Mouse (Mus musculus): ENCODE measurements around the gene Wdr4. TPM values are rescaled to one million over a fixed set of nuclear protein-coding genes. Genes with fewer than 3 reads are reported as not detected.

Gene Wdr4
- polyA plus RNA-seq (2012; ENCODE audit: low replicate concordance), result 16.9 and 18.2 TPM in 2 replicates

DNA sequence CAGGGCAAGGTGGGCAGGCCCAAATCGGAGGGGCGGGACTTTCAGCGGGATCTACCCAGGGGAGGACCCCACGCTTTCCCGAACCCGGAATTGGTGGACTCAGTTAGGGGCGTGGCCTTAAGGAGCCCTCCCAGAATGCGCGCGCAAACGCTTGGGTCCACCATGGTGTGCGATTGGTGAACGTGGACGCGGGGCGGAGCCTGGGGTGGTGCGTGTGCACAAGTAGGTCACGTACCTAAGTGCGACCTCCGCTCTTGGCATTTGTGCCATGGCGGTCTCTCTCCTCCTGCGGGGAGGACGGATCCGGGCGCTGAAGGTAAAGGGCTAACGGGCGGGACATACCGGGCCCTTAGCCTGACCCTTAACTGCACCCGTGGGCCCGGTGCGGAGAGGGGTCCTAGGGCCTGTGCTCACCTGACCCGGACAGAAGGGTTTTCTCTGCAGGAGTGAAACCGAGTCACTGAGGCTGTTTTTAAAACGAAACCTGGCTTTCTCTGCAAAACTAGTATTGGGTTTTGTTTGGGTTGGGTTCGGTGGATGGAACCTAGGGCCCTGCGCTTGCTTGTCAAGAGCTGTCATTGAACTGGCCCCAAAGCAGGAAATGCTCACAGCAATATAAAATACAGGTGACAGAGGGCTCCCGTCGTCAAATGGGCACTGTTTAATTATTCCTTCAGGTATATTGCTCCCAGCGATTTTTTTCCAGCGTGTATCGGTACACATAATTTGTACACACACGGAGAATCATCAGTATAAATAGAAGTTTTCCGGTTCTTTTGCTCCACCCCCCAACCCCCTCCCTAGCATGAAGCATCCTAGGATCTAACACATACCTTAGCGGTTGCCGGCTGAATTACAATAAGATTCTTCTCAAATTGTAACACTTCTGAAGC is at the start of gene Wdr4, which contains the start of gene Ndufv3:
Wdr4 (minus strand) TSS at position 35 of the 893 bp plus-strand sequence.
Ndufv3 (plus strand) TSS at position 170 of the 893 bp plus-strand sequence.

GRCm38 (mm10) chr17:31564015-31564857 is 44.5 kb upstream of the Wdr4 start, which contains the start of gene Pknox1:
Gene Pknox1, plus strand, starts transcription at chr17:31564734.

Other genes starting within 250 kb of the Wdr4 start
- gene Rsph1, start 242.6 kb downstream of the Wdr4 start, polyA plus RNA-seq (2012; ENCODE audit: low replicate concordance), result 1.0 and 2.1 TPM in 2 replicates
- gene Slc37a1, start 233.2 kb downstream of the Wdr4 start, polyA plus RNA-seq (2012; ENCODE audit: low replicate concordance), result 13.0 TPM in 2 replicates
- 0.33 TPM in 1 of 2 replicates, not detected in the other for gene Pde9a, start 133.8 kb downstream of the Wdr4 start, polyA plus RNA-seq (2012; ENCODE audit: low replicate concordance)
- 71.5 and 113 TPM in 2 replicates for gene Ndufv3, start 135 bp upstream of the Wdr4 start, polyA plus RNA-seq (2012; ENCODE audit: low replicate concordance)
- gene Pknox1, start 44.8 kb upstream of the Wdr4 start, polyA plus RNA-seq (2012; ENCODE audit: low replicate concordance), result 8.9 and 10.5 TPM in 2 replicates
- 0.02 TPM in 1 of 2 replicates, not detected in the other for gene Cbs, start 117.3 kb upstream of the Wdr4 start, polyA plus RNA-seq (2012; ENCODE audit: low replicate concordance)
- 40.4 and 44.9 TPM in 2 replicates for gene U2af1, start 138.9 kb upstream of the Wdr4 start, polyA plus RNA-seq (2012; ENCODE audit: low replicate concordance)
- not detected in 2 replicates for gene Cryaa, start 157.8 kb upstream of the Wdr4 start, polyA plus RNA-seq (2012; ENCODE audit: low replicate concordance)